Mouse (Mus musculus) monocyte, adult 5-6 weeks (primary cell): ENCODE data around the gene Dguok. TPM values are rescaled to one million over a fixed set of nuclear protein-coding genes. Genes with fewer than 3 reads are reported as not detected.

ENCODE experiments used
- ATAC-seq: fragments of 153-309, 156-312 bp; replicated peaks from 2 replicates; pipeline ENCODE4 v1.8.0; 2017; ENCODE audit warnings: mild to moderate bottlenecking; ENCODE audit not compliant: low TSS enrichment, insufficient number of reproducible peaks, severe bottlenecking, poor library complexity, low FRiP score
- total RNA-seq: library from RNA; stranded (forward); fragments of 200-1000, 200-491, 200-594 nt; gene quantifications from 3 replicates; pipeline ENCODE4 v1.2.3, GENCODE M21; 2017

Dguok gene
- 32.4 to 79.2 TPM (median 44.1 TPM) in 3 replicates for total RNA-seq

- peak; percentile 96 for ATAC-seq
These were observed at the start of gene Dguok for GRCm38 (mm10) chr6:83506258-83507167. Gene Dguok (minus strand): TSS chr6:83506969.

- ATAC-seq: no peak
These were observed 49.2 kb upstream of the Dguok start for GRCm38 (mm10) chr6:83555972-83556371.

- no peak for ATAC-seq
These were observed 41.6 kb upstream of the Dguok start for GRCm38 (mm10) chr6:83548346-83548745.

GRCm38 (mm10) chr6:83545778-83546177 lies 39.0 kb upstream of the Dguok start:
- no peak for ATAC-seq

GRCm38 (mm10) chr6:83541756-83542456 lies 35.1 kb upstream of the Dguok start:
- ATAC-seq: no peak

GRCm38 (mm10) chr6:83540017-83540416 lies 33.2 kb upstream of the Dguok start:
- ATAC-seq: no peak

GRCm38 (mm10) chr6:83536795-83537059 lies 30.0 kb upstream of the Dguok start:
- no peak for ATAC-seq

GRCm38 (mm10) chr6:83536028-83536794 lies 29.4 kb upstream of the Dguok start, which contains the start of gene Actg2:
Gene Actg2 (minus strand): TSS chr6:83536265.
- ATAC-seq: no peak

GRCm38 (mm10) chr6:83532608-83533007 lies 25.8 kb upstream of the Dguok start:
- no peak for ATAC-seq

- ATAC-seq: no peak
These were observed 16.4 kb upstream of the Dguok start for GRCm38 (mm10) chr6:83523194-83523593.

GRCm38 (mm10) chr6:83521784-83522183 lies 15.0 kb upstream of the Dguok start:
- no peak for ATAC-seq

- ATAC-seq: no peak
These were observed 11.9 kb upstream of the Dguok start for GRCm38 (mm10) chr6:83518637-83519036.

- no peak for ATAC-seq
These were observed 8.4 kb upstream of the Dguok start for GRCm38 (mm10) chr6:83515172-83515571.

- peak; percentile 85 for ATAC-seq
These were observed 5.7 kb upstream of the Dguok start for GRCm38 (mm10) chr6:83512495-83512894.

- no peak for ATAC-seq
These were observed 3.4 kb upstream of the Dguok start for GRCm38 (mm10) chr6:83510210-83510609.

- ATAC-seq: no peak
These were observed 2.7 kb upstream of the Dguok start for GRCm38 (mm10) chr6:83509442-83509841.

- no peak for ATAC-seq
These were observed 388 bp upstream of the Dguok start for GRCm38 (mm10) chr6:83507168-83507546.

- no peak for ATAC-seq
These were observed 1.2 kb downstream of the Dguok start for GRCm38 (mm10) chr6:83505554-83505953.

- no peak for ATAC-seq
These were observed 3.4 kb downstream of the Dguok start for GRCm38 (mm10) chr6:83503361-83503760.
